Mouse (Mus musculus) layer of hippocampus, postnatal 25 days (tissue): ENCODE results near the gene Zfp595. TPM values are rescaled to one million over a fixed set of nuclear protein-coding genes. Genes with fewer than 3 reads are reported as not detected.
"Not testable (repeated sequence)": the region's sequence is repeated elsewhere in the genome, so short reads cannot be mapped to it uniquely, and the experiment has no call there.

ENCODE experiments used
- DNase-seq, 2 experiments: peaks; one replicate each; pipeline ENCODE4 v3.0.0; 2022; ENCODE audit warnings: mixed read lengths in 2 of 2, low spot score in 1 of 2; ENCODE audit errors: extremely low spot score in 1 of 2
- total RNA-seq, 2 experiments: library from RNA; stranded (reverse); gene quantifications; 2 replicates each; pipeline ENCODE4 v1.2.3; 2021

Zfp595 gene
- 1 to 10 TPM; 3.1 to 3.2 TPM for total RNA-seq

DNA sequence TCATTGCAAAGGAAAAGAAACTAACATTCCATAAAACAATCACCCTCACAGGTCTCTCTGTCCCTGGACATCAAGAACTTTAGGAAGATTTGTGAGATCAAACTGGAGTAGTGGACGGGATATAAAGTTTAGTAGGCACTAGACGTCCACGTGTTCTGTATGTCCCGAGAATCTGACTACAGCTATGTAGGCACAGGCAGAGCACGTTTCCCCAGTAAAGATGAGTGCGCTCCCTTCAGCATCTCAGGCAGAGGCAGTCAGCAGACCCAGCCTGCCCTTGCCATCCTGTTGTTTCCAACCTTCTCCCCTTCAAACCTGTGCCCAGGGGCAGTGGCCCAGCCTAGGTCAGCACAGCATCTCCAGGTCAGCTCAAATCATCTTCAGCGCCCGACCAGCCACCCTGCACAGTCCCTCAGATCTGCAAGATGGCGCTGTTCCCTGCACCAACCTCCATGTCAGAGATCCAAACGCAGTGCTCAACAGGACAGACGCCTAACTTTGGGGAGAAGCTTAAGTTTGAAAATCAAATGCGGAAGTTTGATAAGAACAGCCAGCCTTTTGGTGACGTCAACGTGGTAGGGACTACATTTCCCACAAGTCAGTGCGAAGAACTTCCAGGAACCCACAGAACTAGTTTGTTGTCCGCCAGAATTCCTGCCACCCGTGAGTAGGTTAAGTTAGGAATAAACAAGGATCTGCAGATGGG, at the start of gene Zfp595:
Gene Zfp595 (minus strand): TSS at position 552 of the 706 bp plus-strand sequence.
- peak; percentile 55 to 62 for DNase-seq

DNA sequence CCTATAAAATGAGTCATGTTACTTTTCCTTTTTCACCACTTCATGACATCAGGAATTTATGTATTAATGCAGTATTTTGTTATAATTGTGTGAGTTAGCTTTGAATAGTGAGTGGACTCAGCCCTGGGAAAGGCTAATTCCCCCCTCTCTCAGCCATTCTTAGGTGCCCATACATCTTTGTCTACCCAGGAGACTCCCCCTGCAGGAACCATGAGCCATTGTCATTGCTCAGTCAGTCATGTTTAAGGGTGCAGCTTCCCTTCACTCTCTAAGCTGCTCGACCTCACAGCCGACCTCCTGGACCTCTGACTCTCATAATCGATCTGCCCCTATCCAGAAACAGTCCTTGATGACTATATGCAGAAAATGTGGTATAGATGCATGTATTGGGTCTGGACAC, 43.9 kb upstream of the Zfp595 start:
- DNase-seq = not testable (repeated sequence)

DNA sequence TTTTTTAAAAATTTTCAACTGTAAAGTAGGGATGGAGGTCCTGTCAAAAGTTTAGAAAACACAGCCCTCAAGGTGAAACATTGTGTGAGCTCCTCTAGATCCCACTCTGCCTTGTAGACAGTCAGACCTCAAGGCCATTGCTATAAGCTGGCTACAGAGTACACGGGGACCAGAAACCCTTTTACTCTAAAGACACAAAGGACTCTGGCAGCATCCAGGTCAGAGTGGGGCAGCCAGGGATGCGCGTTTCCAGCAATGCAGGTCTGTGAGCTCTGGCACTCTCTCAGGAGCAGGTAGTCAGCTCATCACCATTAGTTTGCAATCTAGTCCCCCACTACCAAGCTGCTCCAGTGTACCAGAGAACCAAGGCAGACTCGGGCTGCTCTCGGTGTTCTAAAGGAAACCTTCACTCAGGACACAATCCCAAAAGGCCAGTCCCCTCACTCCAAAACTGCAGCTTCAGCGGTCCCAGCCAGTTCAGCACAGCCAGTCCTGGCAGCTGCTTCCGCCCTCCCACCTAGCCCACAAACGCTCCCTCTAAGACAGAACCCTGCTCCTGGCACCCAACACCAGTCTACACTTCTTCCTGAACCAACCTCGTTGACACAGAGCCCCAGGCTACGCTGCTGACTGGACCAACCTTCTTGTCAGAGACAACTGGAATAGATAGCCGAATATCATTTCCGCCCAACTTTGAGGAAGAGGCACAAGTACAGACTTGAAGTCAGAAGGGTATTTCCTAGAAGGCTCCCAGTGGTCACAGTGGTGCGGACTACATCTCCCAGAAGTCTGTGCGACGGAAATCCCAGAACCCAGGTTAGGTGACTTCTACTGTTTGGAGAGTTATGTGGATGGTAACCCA, 42.9 kb upstream of the Zfp595 start, which contains the start of the genes Gm28041 and Zfp456:
Gene Gm28041 (minus strand): TSS at position 684 of the 862 bp plus-strand sequence.
Gene Zfp456 (minus strand): TSS at position 761 of the 862 bp plus-strand sequence.
- DNase-seq = peak; percentile 14 to 37

DNA sequence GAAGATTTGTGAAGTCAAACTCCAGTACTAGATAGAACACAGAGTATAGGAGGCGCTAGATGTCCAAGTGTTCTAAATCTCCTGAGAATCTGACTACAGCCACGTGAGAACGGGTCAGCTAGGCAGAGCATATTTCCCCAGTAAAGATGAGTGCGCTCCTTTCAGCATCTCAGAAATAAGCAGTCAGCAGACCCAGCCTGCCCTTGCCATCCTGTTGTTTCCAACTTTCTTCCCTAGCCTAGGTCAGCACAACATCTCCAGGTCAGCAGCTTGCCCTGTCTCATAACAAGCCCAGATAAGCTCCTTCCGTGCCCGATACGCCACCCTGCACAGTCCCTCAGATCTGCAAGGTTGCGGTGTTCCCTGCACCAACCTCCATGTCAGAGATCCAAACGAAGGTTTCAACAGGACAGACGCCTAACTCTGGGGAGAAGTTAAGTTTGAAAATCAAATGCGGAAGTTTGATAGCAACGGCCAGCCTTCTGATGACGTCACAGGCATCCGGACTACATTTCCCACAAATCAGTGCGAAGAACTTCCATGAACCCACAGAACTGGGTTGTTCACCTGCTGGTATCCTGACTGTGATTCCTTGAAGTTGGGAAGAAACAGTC, 27.9 kb upstream of the Zfp595 start, which contains the start of the genes Gm28044 and Zfp953:
Gene Gm28044 (minus strand): TSS at position 406 of the 614 bp plus-strand sequence.
Gene Zfp953 (minus strand): TSS at position 475 of the 614 bp plus-strand sequence.
- DNase-seq = peak; percentile 77 to 80

DNA sequence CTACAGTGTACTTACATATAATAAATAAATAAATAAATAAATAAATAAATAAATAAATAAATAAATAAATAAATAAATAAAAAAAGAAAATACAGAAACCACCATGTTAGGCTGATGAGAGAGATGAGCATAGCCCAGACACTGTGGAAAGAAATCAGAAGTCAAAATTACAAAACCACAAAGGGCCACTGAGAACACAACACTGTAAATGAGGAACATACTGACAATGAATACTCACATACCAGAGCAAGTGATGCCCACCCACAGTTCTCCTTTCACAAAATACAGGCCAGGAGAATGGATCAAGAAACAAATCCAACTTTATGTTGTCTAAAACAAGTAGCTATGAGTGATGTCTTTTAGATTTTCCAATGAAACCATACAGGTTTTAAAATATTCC, 19.5 kb upstream of the Zfp595 start:
- no peak for DNase-seq

DNA sequence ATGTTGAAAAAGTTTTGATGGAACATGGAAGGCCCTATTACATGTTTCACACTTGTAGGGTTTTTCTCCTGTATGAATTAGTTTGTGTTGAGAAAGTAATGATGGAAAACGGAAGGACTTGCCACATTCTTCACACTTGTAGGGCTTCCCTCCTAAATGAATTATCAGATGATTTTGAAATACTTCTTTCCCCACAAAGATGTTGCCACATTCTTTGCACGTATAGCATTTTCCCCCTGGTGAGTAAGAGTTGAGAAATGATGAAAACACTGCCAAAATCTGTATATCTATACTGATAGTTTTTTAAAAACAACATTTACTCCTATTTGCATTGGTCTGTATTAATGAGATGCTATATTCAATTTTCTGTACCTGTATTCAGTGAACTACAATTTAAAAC, 11.1 kb upstream of the Zfp595 start:
- DNase-seq = no peak

DNA sequence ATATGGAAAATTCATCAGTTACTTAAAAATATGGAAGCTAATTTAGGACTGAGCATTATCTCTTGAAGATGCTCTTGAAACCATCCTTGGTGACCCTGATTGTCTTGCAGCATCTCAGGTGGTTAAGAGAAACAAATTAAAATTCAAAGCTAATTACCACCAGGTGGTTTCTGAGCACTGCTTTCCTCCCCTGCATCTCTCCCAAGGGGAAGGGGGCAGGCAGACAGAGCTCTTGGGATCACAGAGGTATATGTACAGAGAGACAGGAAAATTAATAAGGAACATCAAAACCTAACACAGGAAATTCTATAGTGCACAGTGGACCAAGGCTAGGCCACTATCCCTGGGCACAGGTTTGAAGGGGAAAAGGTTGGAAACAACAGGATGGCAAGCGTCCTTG, 507 bp upstream of the Zfp595 start:
- no peak for DNase-seq

DNA sequence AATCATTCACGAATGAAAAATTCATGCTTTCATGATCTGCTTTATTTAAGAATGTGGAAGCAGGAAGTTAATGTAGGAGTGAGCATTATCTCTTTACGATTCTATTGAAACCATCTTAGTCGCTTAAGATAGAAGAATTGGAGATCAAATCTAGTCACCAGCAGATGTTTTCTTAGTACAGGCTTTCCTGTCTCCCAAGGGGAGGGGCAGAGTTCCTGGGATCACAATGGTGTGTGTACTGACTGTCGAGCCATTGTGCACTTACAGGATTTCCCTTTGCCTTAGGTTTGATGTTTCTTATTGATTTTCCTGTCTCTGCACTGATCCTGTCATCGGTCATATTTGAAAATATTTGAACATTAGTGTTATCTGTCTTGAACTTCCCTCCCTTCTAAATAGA, 25.7 kb downstream of the Zfp595 start:
- peak in 1 of 2 experiments; percentile 3 for DNase-seq

DNA sequence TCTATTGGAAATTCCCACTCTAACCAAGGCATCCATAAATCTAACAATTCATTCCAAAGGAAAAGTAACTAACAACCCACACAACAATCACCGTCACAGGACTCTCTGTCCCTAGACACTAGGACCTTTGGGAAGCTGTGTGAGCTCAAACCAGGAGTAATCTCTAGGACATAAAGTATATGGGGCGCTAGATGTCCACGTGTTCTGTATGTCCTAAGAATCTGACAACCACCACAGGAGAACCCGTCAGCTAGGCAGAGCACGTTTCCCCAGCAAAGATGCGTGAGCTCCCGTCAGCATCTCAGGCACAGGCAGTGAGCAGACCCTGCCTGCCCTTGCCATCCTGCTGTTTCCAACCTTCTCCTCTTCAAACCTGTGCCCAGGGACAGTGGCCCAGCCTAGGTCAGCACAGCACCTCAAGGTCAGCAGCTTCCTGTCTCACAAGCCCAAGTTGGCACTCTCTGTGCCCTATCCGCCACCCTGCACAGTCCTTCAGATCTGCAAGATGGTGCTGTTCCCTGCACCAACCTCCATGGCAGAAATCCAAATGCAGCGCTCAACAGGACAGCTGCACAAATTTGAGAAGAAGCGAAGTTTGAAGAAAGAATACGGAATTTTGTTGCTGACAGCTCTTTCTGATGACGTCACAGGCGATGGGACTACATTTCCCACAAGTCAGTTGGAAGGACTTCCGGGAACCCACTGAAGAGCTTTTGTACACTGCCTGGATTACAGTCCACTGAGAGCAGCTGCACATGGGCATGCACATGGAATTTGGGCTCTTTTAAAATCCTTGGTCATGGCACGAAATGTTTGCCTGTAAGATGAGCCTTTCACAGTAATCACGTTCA, 26.3 kb downstream of the Zfp595 start, which contains the start of gene Zfp457:
Gene Zfp457 (minus strand): TSS at position 664 of the 851 bp plus-strand sequence.
- DNase-seq = peak; percentile 69 to 82

DNA sequence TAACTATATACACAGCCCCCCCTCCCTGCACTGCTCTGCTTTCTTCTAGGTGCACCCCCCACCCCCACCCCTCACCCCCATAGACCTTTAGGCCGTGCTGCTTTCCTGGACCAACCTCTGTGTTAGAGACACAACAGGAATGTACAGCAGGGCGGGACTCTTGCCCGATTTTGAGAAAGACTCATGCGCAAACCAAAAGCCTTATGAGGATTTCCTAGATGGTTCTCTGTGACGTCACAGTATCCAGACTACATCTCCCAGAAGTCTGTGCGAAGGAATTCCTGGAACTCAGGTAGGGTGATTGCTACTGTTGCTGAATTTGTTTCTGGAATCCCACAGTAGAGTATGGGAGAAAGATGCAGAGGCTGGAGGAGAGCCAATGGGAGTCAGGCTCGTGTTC, 54.1 kb downstream of the Zfp595 start, which contains the start of gene Zfp458:
Gene Zfp458 (minus strand): TSS at position 153 of the 400 bp plus-strand sequence.
- DNase-seq = no peak

DNA sequence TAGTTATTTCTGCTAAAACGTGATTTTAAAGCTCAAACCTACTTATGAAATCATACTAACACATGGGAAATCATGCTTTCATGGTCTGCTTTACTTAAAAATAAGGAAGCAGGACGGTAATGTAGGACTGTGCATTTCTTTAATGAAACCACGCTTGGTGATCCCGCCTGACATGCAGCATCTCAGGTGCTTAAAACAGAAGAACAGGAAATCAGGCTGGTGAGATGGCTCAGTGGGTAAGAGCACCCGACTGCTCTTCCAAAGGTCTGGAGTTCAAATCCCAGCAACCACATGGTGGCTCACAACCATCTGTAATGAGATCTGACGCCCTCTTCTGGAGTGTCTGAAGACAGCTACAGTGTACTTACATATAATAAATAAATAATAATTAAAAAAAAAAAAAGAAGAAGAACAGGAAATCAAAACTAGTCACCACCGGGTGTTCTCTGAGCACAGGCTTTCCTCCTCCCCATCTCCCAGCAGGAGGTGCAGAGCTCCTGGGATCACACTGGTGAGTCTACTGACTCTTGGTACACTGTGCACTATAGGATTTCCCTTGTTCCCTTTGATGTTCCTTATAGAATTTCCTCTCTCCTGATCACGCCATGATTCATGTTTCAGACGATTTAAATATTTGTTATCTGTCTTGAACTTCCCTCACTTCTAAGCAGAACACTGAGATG, 62.8 kb downstream of the Zfp595 start:
- DNase-seq = not testable (repeated sequence)

DNA sequence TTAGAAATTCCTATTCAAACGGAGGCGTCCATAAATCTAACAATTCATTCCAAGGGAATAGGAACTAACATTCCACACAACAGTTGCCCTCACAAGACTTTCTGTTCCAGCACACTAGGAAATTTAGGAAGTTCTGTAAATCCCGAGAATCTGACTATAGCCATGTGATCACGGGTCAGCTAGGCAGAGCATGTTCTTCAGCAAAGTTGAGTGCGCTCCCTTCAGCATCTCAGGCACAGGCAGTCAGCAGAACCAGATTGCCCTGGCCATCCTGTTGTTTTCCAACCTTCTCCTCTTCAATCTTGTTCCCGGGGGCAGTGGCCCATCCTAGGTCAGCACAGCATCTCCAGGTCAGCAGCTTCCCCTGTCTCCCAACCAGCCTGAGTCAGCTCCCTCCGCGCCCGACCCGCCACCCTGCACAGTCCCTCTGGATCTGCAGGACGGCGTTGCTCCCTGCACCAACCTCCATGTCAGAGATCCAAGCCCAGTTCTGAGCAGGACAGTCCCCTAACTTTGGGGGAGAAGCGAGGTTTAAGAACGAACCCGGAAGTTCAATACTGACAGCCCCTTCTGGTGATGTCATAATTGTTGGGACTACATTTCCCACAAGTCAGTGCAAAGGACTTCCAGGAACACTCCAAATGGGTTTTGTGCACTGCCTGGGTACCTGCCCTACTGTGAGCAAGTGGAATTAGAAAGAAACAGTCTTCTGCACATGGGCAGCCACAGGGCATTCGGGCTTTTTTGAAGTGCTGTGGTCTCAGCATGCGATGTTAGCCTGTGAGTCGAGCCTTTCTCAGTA, 63.6 kb downstream of the Zfp595 start:
- DNase-seq = peak; percentile 57

Other genes with a start within 250 kb of the Zfp595 start
- gene Zfp708, start 234.6 kb downstream of the Zfp595 start, total RNA-seq = 1 to 10 TPM; 2.6 to 3.4 TPM
- 1 to 10 TPM; 2.6 to 3.0 TPM for gene Gm28557, start 224.0 kb downstream of the Zfp595 start, total RNA-seq
- under 1 TPM; 0.31 to 0.37 TPM for gene Rslcan18, start 216.3 kb downstream of the Zfp595 start, total RNA-seq
- gene Zfp759, start 210.9 kb downstream of the Zfp595 start, total RNA-seq = 10 to 100 TPM; 10.1 to 10.8 TPM
- 1 to 10 TPM; 6.8 to 7.3 TPM for gene Rsl1, start 159.4 kb downstream of the Zfp595 start, total RNA-seq
- gene Zfp455, start 138.1 kb downstream of the Zfp595 start, total RNA-seq = 1 to 10 TPM; 2.8 to 3.2 TPM
- gene Zfp458, start 54.1 kb downstream of the Zfp595 start, total RNA-seq = 10 to 100 TPM; 19.0 to 24.1 TPM
- 1 to 10 TPM; 4.6 to 6.0 TPM for gene Zfp457, start 26.1 kb downstream of the Zfp595 start, total RNA-seq
- under 1 TPM in 1 of 2 experiments, not detected in 1; 0.57 TPM for gene Gm28044, start 28.0 kb upstream of the Zfp595 start, total RNA-seq
- 1 to 10 TPM; 1.0 to 1.1 TPM for gene Zfp953, start 28.0 kb upstream of the Zfp595 start, total RNA-seq
- not detected for gene Gm28041, start 43.2 kb upstream of the Zfp595 start, total RNA-seq
- under 1 TPM; 0.71 to 0.80 TPM for gene Zfp456, start 43.2 kb upstream of the Zfp595 start, total RNA-seq
- 1 to 10 TPM; 2.4 to 5.1 TPM for gene Zfp429, start 67.2 kb upstream of the Zfp595 start, total RNA-seq
- gene Zfp459, start 88.8 kb upstream of the Zfp595 start, total RNA-seq = 1 to 10 TPM; 3.0 to 4.7 TPM
- 10 to 100 TPM; 14.6 to 16.0 TPM for gene Zfp874a, start 119.1 kb upstream of the Zfp595 start, total RNA-seq
- gene Zfp874b, start 151.7 kb upstream of the Zfp595 start, total RNA-seq = 10 to 100 TPM; 16.6 to 19.8 TPM
- 1 to 10 TPM; 8.0 to 8.1 TPM for gene Zfp58, start 168.0 kb upstream of the Zfp595 start, total RNA-seq
- gene Gm26965, start 193.6 kb upstream of the Zfp595 start, total RNA-seq = under 1 TPM in 1 of 2 experiments, not detected in 1; 0.49 TPM
- gene Zfp87, start 193.6 kb upstream of the Zfp595 start, total RNA-seq = 10 to 100 TPM; 21.7 to 22.8 TPM
- 10 to 100 TPM in 1 of 2 experiments, 1 to 10 TPM in 1; 9.7 to 11.4 TPM for gene Zfp748, start 221.3 kb upstream of the Zfp595 start, total RNA-seq